Mouse (Mus musculus): Measurements from ENCODE around the gene Prkcz. TPM values are rescaled to one million over a fixed set of nuclear protein-coding genes. Genes with fewer than 3 reads are reported as not detected.
"Not testable (repeated sequence)": the region's sequence is repeated elsewhere in the genome, so short reads cannot be mapped to it uniquely, and the experiment has no call there.

Gene Prkcz
- total RNA-seq, 4 experiments from 2014 or later: 9.1 to 13.9 (median 11.7) TPM

DNA sequence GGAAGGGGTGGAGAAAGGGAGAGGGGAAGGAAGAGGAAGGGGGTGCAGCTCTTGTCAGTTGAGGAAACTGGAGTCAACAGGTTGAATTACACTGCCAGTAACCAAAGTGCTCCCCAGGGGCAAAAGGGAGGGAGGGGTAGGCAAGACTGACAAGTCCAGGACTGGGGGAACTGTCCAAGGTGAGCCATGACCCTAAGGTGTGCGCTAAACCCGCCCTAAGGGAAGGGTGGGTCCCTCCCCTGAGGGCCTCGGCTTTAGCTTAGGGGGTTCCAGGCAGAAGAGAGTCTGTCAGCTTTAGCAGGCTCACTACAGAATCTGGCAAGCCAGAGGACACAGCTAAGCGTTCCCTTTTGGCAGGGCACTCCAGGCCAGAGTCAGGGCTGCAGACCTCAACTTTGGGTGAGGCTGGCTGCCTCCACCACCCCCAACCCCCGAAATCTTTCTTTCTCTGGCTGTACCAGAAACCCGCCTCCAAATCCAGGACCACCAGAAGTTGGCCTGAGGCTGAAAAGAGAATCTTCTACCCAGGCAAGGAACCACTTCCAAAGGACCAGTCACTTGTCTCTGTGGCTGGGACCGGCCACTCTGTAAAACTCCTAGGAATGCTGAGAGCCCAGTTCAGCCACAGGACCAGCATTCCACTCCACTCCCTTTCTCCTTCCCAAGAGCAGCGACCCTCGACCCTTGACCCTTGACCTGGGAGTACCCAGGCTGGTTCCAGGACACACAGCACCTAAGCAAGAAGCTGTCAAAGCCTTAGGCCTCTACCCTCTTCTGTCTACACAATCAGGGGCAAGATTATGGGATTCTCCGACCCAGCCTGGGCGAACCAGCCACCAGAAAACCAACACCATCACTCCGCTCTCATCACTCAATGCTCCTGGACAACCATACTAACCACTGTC, 1.3 kb downstream of the Prkcz start:
- DNase-seq: no peak

DNA sequence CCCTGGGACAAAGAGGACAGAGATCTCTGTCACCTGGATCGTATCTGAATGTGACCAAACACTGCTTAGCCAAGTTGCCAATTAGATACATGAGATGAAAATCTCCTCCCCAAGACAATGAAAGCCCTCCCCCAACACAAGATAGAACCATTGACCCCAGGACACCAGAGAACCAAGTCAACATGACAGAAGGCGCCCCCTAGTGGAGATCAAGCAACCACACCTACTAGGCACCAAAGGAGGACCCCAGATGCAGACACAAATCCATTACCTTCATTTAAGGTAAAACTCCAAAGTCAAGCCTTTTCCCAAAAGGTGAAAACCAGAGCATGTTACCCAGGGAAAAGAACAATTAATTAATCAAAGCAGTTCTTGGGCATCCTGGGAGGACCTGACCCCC, 3.6 kb downstream of the Prkcz start:
- DNase-seq: no peak

DNA sequence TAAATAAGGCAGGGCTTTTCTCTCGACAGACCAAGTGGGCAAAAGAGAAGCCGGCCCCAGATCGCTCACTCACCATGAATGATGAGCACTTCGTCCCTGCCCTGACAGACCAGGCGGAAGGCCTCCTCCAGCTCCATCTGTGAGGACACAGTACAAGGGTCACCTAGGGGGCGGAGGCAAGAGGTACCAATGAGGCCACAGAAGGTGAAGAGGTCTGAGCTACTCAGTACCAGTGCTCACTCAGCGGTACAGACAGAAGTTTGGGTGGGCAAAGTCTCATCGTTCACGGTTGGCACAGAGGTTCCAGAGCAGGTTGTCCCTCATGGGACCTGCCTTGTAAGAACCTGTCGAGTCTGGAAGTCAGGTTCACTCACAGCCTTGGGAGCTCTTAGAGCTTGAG, 4.8 kb downstream of the Prkcz start:
- no peak for DNase-seq

DNA sequence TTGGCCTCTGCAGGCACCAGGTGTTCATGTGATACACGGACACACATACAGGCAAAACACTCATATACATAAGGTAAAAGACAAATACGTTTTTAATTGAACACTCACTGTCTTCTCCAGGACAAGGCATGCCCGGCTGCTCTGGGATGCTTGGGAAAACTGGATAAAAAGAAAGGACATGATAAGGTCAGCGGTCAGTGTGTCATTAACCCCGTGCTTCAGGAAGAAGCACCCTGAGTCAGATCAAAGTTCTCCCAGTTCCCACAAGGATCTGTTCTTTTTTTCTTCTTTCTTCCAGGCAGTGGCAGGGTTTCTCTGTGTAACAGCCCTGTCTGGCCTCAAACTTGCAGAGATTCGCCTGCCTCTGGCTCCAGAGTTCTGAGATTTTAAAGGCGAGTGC, 6.6 kb downstream of the Prkcz start:
- DNase-seq: no peak

DNA sequence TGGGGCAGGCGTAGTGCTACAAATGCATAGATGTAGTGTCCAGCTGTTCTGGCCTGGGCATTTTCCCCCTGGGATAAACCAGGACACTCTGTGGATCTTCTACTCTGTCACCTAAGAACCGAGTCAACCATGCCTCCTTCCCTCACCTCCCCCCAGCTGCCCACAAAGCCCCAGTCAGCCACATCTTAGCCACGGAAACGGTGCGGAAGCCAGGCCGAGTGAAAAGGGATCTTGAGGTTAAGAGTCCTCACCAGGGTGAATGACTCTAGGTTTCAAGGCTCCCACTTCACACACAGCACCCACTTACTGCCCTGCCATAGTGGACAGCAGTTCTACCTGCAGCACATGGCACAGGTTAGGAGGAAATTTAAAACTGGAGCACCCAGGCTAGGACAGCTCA, 7.1 kb downstream of the Prkcz start:
- no peak for DNase-seq

GRCm38 (mm10) chr4:155352581-155352980, 8.6 kb downstream of the Prkcz start:
- DNase-seq: no peak

- DNase-seq: no peak
These were observed 14.8 kb downstream of the Prkcz start for GRCm38 (mm10) chr4:155346350-155346749.

- peak; percentile 24 for DNase-seq
These were observed 15.6 kb downstream of the Prkcz start for GRCm38 (mm10) chr4:155345608-155345953.

GRCm38 (mm10) chr4:155344716-155345607, 16.2 kb downstream of the Prkcz start:
- DNase-seq: no peak

DNA sequence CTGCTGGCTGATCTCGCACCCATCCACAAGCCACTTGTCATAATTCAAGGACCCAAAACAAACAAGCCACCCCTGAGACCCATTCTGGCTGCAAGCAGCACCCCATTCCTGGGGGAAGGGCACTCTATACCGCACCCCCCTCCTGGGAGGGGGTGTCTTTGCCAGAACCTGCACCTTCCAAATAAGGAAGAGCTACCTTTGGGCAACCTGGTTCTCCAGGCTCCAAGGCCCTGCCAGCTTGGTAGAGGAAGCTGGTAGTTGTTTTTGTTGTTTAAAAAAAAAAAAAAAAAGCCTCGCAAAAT, 16.9 kb downstream of the Prkcz start:
- no peak for DNase-seq

DNA sequence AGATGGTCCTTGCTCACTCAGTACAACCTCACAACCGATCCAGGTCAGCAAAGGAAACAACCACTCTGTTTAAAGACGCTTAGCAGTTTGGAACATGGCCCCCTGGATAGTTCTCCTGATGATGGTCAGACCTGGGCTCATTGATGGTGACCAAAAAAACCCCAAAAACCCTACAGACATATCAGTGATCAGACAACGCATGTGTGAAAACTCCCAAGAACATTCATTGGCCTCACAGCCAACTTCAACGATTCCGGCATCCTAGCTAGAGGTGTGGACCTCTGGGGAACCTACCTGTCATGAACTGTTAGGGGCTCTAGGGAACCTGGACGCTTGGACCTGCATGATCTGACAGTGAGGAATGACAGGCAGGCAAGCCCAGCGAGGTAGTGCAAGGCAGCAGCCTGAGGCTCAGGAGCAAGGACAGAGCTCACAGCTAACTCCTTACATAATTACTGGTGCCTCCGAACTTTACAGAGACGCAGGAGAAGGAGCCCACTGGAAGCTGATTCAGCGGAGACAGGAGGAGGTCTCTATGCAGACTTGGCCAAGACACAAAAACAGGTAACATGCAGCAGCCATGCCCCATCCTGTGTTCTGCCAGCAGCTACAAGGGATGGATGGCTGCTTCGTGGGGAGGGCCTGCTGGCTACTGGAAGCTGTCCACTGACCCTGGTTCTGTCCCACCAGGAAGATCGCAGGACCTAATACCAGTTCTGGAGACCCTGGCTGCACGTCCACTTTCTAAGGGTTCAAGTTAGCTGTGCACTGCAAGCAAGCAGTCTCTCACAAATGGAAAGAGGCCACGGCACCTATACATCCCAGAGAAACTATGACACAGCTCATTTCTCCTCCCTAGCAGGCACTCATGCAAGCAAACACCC, 17.5 kb downstream of the Prkcz start:
- DNase-seq: no peak

DNA sequence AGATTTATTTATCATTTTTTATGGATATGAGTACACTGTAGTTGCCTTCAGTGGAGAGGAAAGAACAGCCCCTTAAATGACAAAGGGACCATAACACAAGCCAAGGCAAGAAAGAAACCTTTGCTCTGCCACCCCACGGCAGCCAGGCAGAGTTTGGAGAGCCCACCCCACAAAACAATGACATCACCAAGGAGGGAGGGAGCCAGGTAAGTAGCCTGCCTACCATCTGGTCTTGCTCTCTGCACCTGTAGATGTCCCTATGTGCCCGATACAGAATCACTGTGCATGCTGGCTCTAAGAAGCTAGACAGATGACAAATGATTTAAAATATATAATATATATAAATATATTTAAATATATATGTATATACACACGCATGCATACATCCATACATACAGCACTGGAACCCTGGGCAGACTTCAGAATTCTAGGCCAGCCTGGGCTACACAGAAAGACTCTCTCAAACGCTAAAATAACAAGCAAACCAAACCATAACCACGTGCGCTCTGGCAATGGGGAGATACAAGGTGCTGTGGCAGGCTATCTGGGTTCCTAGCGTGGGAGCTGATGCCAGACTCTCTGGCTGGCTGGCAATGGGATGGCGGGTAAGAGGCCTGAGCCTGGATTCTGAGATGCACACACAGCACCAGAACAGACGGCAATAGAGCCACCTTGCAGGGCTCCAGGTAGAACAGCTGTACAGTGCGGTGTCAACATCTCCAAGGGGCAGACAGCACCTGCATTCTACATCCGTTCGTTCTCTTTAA, 24.7 kb downstream of the Prkcz start:
- DNase-seq: no peak

- DNase-seq: no peak
These were observed 28.9 kb downstream of the Prkcz start for GRCm38 (mm10) chr4:155332253-155332652.

DNA sequence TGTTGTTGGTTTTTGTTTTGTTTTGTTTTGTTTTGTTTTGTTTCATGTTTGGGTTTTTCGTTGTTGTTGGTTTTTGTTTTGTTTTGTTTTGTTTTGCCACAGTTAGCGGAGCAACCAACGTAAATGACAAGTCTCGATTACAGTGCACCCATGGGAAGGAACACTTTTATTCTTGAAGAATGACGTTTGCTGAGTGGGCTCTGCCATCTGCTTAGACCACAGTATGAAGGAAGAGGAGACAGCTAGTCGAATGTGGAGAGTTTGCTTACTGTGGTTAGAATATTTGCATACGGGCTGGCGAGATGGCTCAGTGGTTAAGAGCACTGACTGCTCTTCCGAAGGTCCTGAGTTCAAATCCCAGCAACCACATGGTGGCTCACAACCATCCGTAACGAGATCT, 32.8 kb downstream of the Prkcz start:
- not testable (repeated sequence) for DNase-seq

GRCm38 (mm10) chr4:155325773-155326172, 35.4 kb downstream of the Prkcz start:
- no peak for DNase-seq

DNA sequence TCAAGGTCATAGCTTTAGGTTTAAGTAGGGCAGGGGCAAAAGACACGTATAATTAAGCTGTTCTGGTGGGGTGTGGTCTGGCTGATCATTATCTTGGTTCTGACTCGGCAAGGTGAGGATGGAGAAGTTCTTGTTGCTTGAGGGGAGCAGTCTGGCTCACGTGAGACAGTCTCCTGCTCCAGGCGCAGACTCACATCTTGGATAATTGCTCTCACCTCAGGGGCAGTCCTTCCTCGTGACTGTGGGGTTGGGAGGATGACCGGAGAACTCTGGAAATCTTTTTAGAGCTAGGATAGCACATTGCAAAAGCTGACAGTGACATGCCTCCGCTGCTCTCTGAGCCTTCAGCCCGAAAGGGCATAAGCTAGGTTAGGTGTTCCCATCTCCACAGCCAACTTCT, 36.6 kb downstream of the Prkcz start:
- DNase-seq: no peak

- no peak for DNase-seq
These were observed 37.9 kb downstream of the Prkcz start for GRCm38 (mm10) chr4:155323081-155323795.

DNA sequence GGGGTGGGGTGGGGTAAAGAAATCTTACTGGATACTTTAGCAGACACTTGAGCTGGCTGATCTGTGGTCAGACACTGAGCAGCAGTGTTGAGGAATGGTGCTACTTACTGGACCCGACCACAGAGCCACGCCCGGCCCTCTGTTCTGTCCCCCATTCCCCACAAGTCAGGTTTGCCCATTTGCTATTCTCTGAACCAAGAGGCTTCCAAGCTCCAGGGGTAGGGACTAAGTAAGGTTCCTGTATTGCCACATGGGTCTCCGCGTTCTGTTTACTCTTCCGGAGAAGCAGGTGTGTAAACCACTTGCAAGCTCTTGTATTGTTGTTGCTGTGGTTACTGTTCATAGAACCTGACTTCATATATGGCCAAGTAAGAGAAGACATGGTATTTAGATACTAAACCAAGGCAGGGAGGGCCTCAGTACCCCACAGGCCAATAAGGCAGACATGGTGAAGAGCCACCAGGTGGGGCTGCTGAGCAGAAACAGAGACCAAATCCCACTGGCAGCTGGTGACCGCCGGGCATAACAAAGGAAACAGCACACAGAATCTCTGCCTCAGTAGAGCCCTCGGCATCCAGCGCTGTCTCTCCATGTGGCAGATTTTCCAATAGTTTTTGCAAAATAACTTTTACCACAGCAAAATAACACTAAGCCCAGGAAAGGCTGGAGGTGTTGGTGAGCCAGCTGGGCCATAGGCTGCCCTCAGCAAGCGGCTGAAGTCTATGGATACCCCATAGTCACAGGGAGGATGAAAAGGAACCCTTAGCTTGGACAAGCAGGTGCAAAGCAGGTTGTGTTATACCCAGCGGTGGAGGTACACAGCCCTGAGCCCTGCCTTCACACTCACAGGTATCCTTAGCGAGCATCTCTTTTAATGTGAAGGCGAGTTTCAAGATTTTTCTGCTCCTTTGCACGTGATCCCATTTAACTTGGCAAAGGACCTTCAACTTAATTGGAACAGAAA, 40.6 kb downstream of the Prkcz start:
- no peak for DNase-seq

- DNase-seq: no peak
These were observed 42.9 kb downstream of the Prkcz start for GRCm38 (mm10) chr4:155318266-155318665.

DNA sequence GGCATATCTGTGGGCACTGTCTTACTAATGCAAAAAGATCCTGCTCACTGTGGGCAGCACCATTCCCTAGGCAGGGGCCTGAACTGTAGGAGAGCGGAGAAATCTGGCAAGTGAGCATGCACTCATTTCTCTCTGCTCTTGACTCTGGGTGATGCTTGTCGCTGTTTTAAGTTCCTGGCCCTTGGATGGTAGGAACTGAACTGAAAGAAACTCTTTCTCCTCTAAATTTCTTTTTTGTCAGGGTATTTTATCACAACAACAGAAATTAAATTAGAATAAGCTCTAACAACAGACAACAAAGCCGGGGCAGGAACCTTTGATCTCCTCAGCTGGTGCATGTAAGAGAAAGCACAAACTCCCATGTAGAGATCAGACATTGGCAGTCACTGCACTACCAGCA, 46.1 kb downstream of the Prkcz start:
- no peak for DNase-seq

Data from adrenal gland, adult 8-10 months (tissue).